Mouse (Mus musculus): Measurements from ENCODE around the gene Tlr8. TPM values are rescaled to one million over a fixed set of nuclear protein-coding genes. Genes with fewer than 3 reads are reported as not detected.

Tlr8 gene
- total and polyA plus RNA-seq, 2 experiments, result 0.10 to 3.1 TPM

DNA sequence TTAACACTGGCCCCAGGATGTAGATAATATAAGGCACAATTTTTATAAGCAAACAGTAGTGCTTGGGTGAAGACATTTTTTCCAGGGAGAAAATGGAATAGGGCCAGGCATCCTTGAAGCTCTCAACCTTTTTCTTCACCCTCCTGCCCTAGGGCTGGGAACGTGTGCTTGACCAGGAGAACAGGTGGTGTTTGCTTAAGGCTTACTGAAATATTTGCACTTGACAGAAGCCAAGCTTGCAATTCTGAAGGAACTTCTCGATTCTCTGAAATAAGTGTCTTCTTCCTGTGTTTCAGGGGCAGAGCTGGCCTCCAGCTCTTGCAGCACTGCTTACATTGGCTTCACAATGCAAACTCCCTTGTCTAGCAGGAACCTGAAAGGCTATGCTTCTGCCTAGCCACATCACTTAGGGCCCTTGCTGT lies 68.9 kb downstream of the Tlr8 start:
- WGBS, result 19% methylated on average over 2 of the region's 2 CpGs
- Histone ChIP-seq H3K36me3 (ENCODE audit: control insufficient read depth, insufficient read depth, low read length) (no peaks in the 10 kb centered on the region), H3K79me2 (ENCODE audit: control insufficient read depth, insufficient read depth, low read length) (no peaks in the 10 kb centered on the region), H3K4me1 (ENCODE audit: control insufficient read depth, insufficient read depth, low read length) (no peaks in the 10 kb centered on the region), H3K27me3 (ENCODE audit: control insufficient read depth, insufficient read depth, low read length) (no peaks in the 10 kb centered on the region), H3K9ac (ENCODE audit: low read depth, low read length) (no peak overlapping the region), H3K27ac (replicated peaks; ENCODE audit: insufficient read depth, low read depth, low read length) (no peak overlapping the region; the same call in 1 of the 2 replicates), H3K4me3 (ENCODE audit: insufficient read depth, low read depth, low read length) (no peak overlapping the region)
- TF ChIP-seq CTCF (IDR thresholded peaks at IDR 0.05; ENCODE audit: low read depth, low read length), result no peak
- no peak for TF ChIP-seq POLR2A (IDR thresholded peaks at IDR 0.05; ENCODE audit: extremely low read depth, insufficient read depth, low read length)
- DNase-seq (ENCODE audit: extremely low read depth, low read depth, low spot score), result peak; percentile 8

Other genes with a start within 250 kb of the Tlr8 start
- 319 and 478 TPM in 2 replicates for gene Tmsb4x, start 55.0 kb downstream of the Tlr8 start, total RNA-seq (2014; rRNA removed)
- 19.4 and 22.9 TPM in 2 replicates for gene Tmsb4x, start 55.0 kb downstream of the Tlr8 start, polyA plus RNA-seq (2012; rRNA removed)
- 1.3 and 1.5 TPM in 2 replicates for gene Tlr7, start 66.2 kb upstream of the Tlr8 start, total RNA-seq (2014; rRNA removed)
- gene Tlr7, start 66.2 kb upstream of the Tlr8 start, polyA plus RNA-seq (2012; rRNA removed), result 0.05 and 0.42 TPM in 2 replicates
- 11.9 and 12.4 TPM in 2 replicates for gene Prps2, start 118.4 kb upstream of the Tlr8 start, total RNA-seq (2014; rRNA removed)
- 8.5 and 12.9 TPM in 2 replicates for gene Prps2, start 118.4 kb upstream of the Tlr8 start, polyA plus RNA-seq (2012; rRNA removed)

Measured in liver, adult 2 months (tissue).